11 mouse cellular contexts compared by ENCODE assay signal in the genomic region with DNA sequence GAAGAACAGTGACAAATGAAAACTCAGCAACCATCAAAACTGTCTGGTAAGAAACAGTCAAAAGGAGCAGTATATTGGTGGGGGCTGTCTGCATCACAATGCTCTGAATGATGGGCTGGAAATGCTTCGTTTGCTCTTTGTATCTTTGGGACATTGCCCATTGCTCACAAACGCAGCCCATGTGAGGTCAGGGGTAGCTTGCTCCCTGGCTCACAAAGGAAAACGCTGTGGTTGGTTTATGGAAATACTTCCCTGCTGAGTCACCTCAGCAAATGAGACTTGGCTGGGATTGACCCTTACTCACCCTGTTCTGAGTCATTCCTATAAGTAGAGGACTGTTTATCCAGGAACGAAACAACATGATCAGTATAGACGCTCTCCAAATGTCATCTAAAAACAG.
A peak's percentile ranks its signal among the peaks of the same experiment; 100 is the strongest.
DNase-seq lines count a peak whose midpoint lies in the region; ATAC-seq lines count a peak whose summit lies in the region.
"Had no signal": no experiment of that assay in that cellular context is flagged by ENCODE, and none has a peak within 500 bp of the region (broad histone marks: within the 10 kb centered on the region; RNA-seq: fewer than 3 reads in every experiment).

No protein-coding gene starts in this region.

- peaks cover 22% of the 10 kb centered on the region for H3K4me1 ChIP-seq in limb, embryonic 13.5 days
- peaks cover 9% of the 10 kb centered on the region for H3K4me1 ChIP-seq in limb, embryonic 10.5 days
- peaks cover 22% of the 10 kb centered on the region for H3K4me1 ChIP-seq in heart, embryonic 15.5 days (replicated peaks)
- H3K4me1 ChIP-seq in stomach, embryonic 14.5 days (ENCODE audit: control insufficient read depth, insufficient read depth, low read length) = no peaks in the 10 kb centered on the region; the same call in 1 of the 2 replicates
- H3K4me1 ChIP-seq in forebrain, embryonic 13.5 days = no peaks in the 10 kb centered on the region
- H3K4me1 ChIP-seq: hindbrain, embryonic 15.5 days; liver, embryonic 15.5 days had no signal

- H3K9me3 ChIP-seq in limb, embryonic 13.5 days = no peaks in the 10 kb centered on the region
- no peaks in the 10 kb centered on the region for H3K9me3 ChIP-seq in limb, embryonic 10.5 days (replicated peaks)
- H3K9me3 ChIP-seq in heart, embryonic 15.5 days (replicated peaks) = no peaks in the 10 kb centered on the region
- no peaks in the 10 kb centered on the region for H3K9me3 ChIP-seq in stomach, embryonic 14.5 days (ENCODE audit: control insufficient read depth, low read depth, low read length)
- H3K9me3 ChIP-seq in forebrain, embryonic 13.5 days (replicated peaks) = no peaks in the 10 kb centered on the region
- H3K9me3 ChIP-seq: hindbrain, embryonic 15.5 days; liver, embryonic 15.5 days had no signal

- H3K4me3 ChIP-seq in limb, embryonic 13.5 days = no peak overlapping the region
- no peak overlapping the region for H3K4me3 ChIP-seq in limb, embryonic 10.5 days
- H3K4me3 ChIP-seq in heart, embryonic 15.5 days = no peak overlapping the region
- no peak overlapping the region for H3K4me3 ChIP-seq in stomach, embryonic 14.5 days (ENCODE audit: low read depth, low read length)
- H3K4me3 ChIP-seq in forebrain, embryonic 13.5 days = no peak overlapping the region
- H3K4me3 ChIP-seq: hindbrain, embryonic 15.5 days; liver, embryonic 15.5 days had no signal

- 31% methylated on average over 5 of the region's 5 CpGs for WGBS in limb, embryonic 13.5 days
- 56% methylated on average over 5 of the region's 5 CpGs for WGBS in limb, embryonic 10.5 days
- WGBS in heart, embryonic 15.5 days = 14% methylated on average over 5 of the region's 5 CpGs
- 12% methylated on average over 5 of the region's 5 CpGs for WGBS in stomach, embryonic 14.5 days
- WGBS in forebrain, embryonic 13.5 days = 39% methylated on average over 5 of the region's 5 CpGs

- no peaks in the 10 kb centered on the region for H3K36me3 ChIP-seq in limb, embryonic 13.5 days
- no peaks in the 10 kb centered on the region for H3K36me3 ChIP-seq in limb, embryonic 10.5 days
- H3K36me3 ChIP-seq in heart, embryonic 15.5 days = no peaks in the 10 kb centered on the region
- H3K36me3 ChIP-seq in stomach, embryonic 14.5 days (ENCODE audit: control insufficient read depth, insufficient read depth, low read length) = no peaks in the 10 kb centered on the region
- H3K36me3 ChIP-seq in forebrain, embryonic 13.5 days (ENCODE audit: poor library complexity, severe bottlenecking) = no peaks in the 10 kb centered on the region
- H3K36me3 ChIP-seq: hindbrain, embryonic 15.5 days; liver, embryonic 15.5 days had no signal

- no peak overlapping the region for H3K27ac ChIP-seq in limb, embryonic 13.5 days
- no peak overlapping the region for H3K27ac ChIP-seq in limb, embryonic 10.5 days
- peak overlapping the region; percentile 10; the same call in 1 of the 2 replicates for H3K27ac ChIP-seq in heart, embryonic 15.5 days
- H3K27ac ChIP-seq in stomach, embryonic 14.5 days (ENCODE audit: low read length) = no peak overlapping the region
- H3K27ac ChIP-seq in forebrain, embryonic 13.5 days = no peak overlapping the region
- H3K27ac ChIP-seq: hindbrain, embryonic 15.5 days; liver, embryonic 15.5 days had no signal

- no peak overlapping the region for H3K9ac ChIP-seq in limb, embryonic 13.5 days
- H3K9ac ChIP-seq in heart, embryonic 15.5 days = no peak overlapping the region
- no peak overlapping the region for H3K9ac ChIP-seq in stomach, embryonic 14.5 days (replicated peaks; ENCODE audit: low read depth, low read length)
- H3K9ac ChIP-seq in forebrain, embryonic 13.5 days = no peak overlapping the region
- H3K9ac ChIP-seq: hindbrain, embryonic 15.5 days; liver, embryonic 15.5 days had no signal

- ATAC-seq in limb, embryonic 13.5 days (ENCODE audit: low FRiP score, low read depth) = peak; percentile 75
- peak; percentile 64; the same call in 1 of the 2 replicates for ATAC-seq in heart, embryonic 15.5 days (replicated peaks; ENCODE audit: insufficient number of reproducible peaks, insufficient read depth, low FRiP score, low read depth)
- peak; percentile 69 for ATAC-seq in stomach, embryonic 14.5 days (ENCODE audit: insufficient number of reproducible peaks, insufficient read depth, low FRiP score, low read depth)
- no peak for ATAC-seq in forebrain, embryonic 13.5 days

- no peak for DNase-seq in limb, embryonic 10.5 days (ENCODE audit: low spot score)
- peak; percentile 78 for DNase-seq in adrenal gland, adult 8-10 months
- no peak for DNase-seq in layer of hippocampus, postnatal 36 days
- DNase-seq in cerebellum, adult 9-10 months = no peak
- DNase-seq: thymus, postnatal 4 days had no signal

- H3K27me3 ChIP-seq in limb, embryonic 13.5 days = no peaks in the 10 kb centered on the region
- H3K27me3 ChIP-seq in limb, embryonic 10.5 days (ENCODE audit: low read depth, poor library complexity, severe bottlenecking) = no peaks in the 10 kb centered on the region
- no peaks in the 10 kb centered on the region for H3K27me3 ChIP-seq in heart, embryonic 15.5 days
- no peaks in the 10 kb centered on the region for H3K27me3 ChIP-seq in stomach, embryonic 14.5 days (ENCODE audit: control insufficient read depth, insufficient read depth, low read length)
- no peaks in the 10 kb centered on the region for H3K27me3 ChIP-seq in forebrain, embryonic 13.5 days
- H3K27me3 ChIP-seq: hindbrain, embryonic 15.5 days; liver, embryonic 15.5 days had no signal

- H3K4me2 ChIP-seq in limb, embryonic 13.5 days (replicated peaks) = no peak overlapping the region
- no peak overlapping the region for H3K4me2 ChIP-seq in heart, embryonic 15.5 days
- H3K4me2 ChIP-seq in stomach, embryonic 14.5 days (replicated peaks; ENCODE audit: low read depth, low read length) = no peak overlapping the region
- no peak overlapping the region for H3K4me2 ChIP-seq in forebrain, embryonic 13.5 days
- H3K4me2 ChIP-seq: hindbrain, embryonic 15.5 days; liver, embryonic 15.5 days had no signal
